Mouse (Mus musculus): Measurements from ENCODE around the gene 2700097O09Rik. TPM values are rescaled to one million over a fixed set of nuclear protein-coding genes. Genes with fewer than 3 reads are reported as not detected.

The 2700097O09Rik gene
- polyA plus RNA-seq, 1 experiment, result 0.54 TPM

- TF ChIP-seq GATA1 (IDR thresholded peaks at IDR 0.05; ENCODE audit: low read length), result no peak
Measured at GRCm38 (mm10) chr12:55049731-55050353, 30.1 kb downstream of the 2700097O09Rik start.

- TF ChIP-seq GATA1 (IDR thresholded peaks at IDR 0.05; ENCODE audit: low read length), result no peak
Measured at GRCm38 (mm10) chr12:55041011-55041410, 38.9 kb downstream of the 2700097O09Rik start.

GRCm38 (mm10) chr12:55027088-55027487 is 52.8 kb downstream of the 2700097O09Rik start:
- no peak for TF ChIP-seq GATA1 (IDR thresholded peaks at IDR 0.05; ENCODE audit: low read length)

- no peak for TF ChIP-seq GATA1 (IDR thresholded peaks at IDR 0.05; ENCODE audit: low read length)
Measured at GRCm38 (mm10) chr12:55023284-55023683, 56.6 kb downstream of the 2700097O09Rik start.

GRCm38 (mm10) chr12:55019421-55019877 is 60.5 kb downstream of the 2700097O09Rik start:
- TF ChIP-seq GATA1 (IDR thresholded peaks at IDR 0.05; ENCODE audit: low read length), result no peak

GRCm38 (mm10) chr12:55017119-55017721 is 62.7 kb downstream of the 2700097O09Rik start:
- no peak for TF ChIP-seq GATA1 (IDR thresholded peaks at IDR 0.05; ENCODE audit: low read length)

- peak; percentile 36 for TF ChIP-seq GATA1 (IDR thresholded peaks at IDR 0.05; ENCODE audit: low read length)
Measured at GRCm38 (mm10) chr12:55016339-55017118, 63.4 kb downstream of the 2700097O09Rik start.

GRCm38 (mm10) chr12:55015428-55015827 is 64.5 kb downstream of the 2700097O09Rik start:
- TF ChIP-seq GATA1 (IDR thresholded peaks at IDR 0.05; ENCODE audit: low read length), result no peak

GRCm38 (mm10) chr12:55013626-55014398 is 66.1 kb downstream of the 2700097O09Rik start, which contains the start of gene Baz1a:
Gene Baz1a (minus strand): TSS chr12:55014348.
- no peak for TF ChIP-seq GATA1 (IDR thresholded peaks at IDR 0.05; ENCODE audit: low read length)

GRCm38 (mm10) chr12:55013031-55013430 is 66.9 kb downstream of the 2700097O09Rik start:
- TF ChIP-seq GATA1 (IDR thresholded peaks at IDR 0.05; ENCODE audit: low read length), result no peak

GRCm38 (mm10) chr12:55007361-55008008 is 72.4 kb downstream of the 2700097O09Rik start:
- TF ChIP-seq GATA1 (IDR thresholded peaks at IDR 0.05; ENCODE audit: low read length), result no peak

GRCm38 (mm10) chr12:55006071-55006470 is 73.8 kb downstream of the 2700097O09Rik start:
- no peak for TF ChIP-seq GATA1 (IDR thresholded peaks at IDR 0.05; ENCODE audit: low read length)

GRCm38 (mm10) chr12:55004396-55004795 is 75.5 kb downstream of the 2700097O09Rik start:
- TF ChIP-seq GATA1 (IDR thresholded peaks at IDR 0.05; ENCODE audit: low read length), result no peak

- no peak for TF ChIP-seq GATA1 (IDR thresholded peaks at IDR 0.05; ENCODE audit: low read length)
Measured at GRCm38 (mm10) chr12:55003843-55004242, 76.1 kb downstream of the 2700097O09Rik start.
